Mouse (Mus musculus) cortical plate, adult 2 months (tissue): ENCODE data around the gene Phactr4. TPM values are rescaled to one million over a fixed set of nuclear protein-coding genes. Genes with fewer than 3 reads are reported as not detected.

Source experiments
- H3K27ac ChIP-seq: fragments of 200-500 bp; 2 replicates; pipeline ENCODE4 v1.5.1; 2012; ENCODE audit warnings: low read length, control low read depth, inconsistent platforms; ENCODE audit not compliant: insufficient read depth
- H3K4me1 ChIP-seq: fragments of 200-500 bp; 2 replicates; pipeline ENCODE4 v1.6.1; 2011; ENCODE audit warnings: low read length; ENCODE audit not compliant: control insufficient read depth, insufficient read depth
- H3K4me3 ChIP-seq: fragments of 200-500 bp; 2 replicates; pipeline ENCODE4 v1.5.1; 2011; ENCODE audit warnings: mild to moderate bottlenecking, low read length, control low read depth; ENCODE audit not compliant: insufficient read depth
- CTCF ChIP-seq: fragments of 200-500 bp; IDR thresholded peaks from 2 replicates; pipeline ENCODE4 v1.5.1; 2011; ENCODE audit warnings: mild to moderate bottlenecking, control low read depth, low read length; ENCODE audit not compliant: insufficient read depth; ENCODE audit errors: extremely low read depth
- POLR2A ChIP-seq: fragments of 200-500 bp; IDR thresholded peaks from 2 replicates; pipeline ENCODE4 v1.6.1; 2011; ENCODE audit warnings: mild to moderate bottlenecking, low read length, control low read depth; ENCODE audit not compliant: insufficient read depth; ENCODE audit errors: extremely low read depth
- polyA plus RNA-seq: library from polyadenylated mRNA; depleted of rRNA; stranded (reverse); fragments of >200 nt; gene quantifications from 2 replicates; pipeline ENCODE4 v1.2.3, GENCODE M21; 2012; rRNA removed

Phactr4 gene
- 5.6 and 6.4 TPM in 2 replicates for polyA plus RNA-seq

DNA sequence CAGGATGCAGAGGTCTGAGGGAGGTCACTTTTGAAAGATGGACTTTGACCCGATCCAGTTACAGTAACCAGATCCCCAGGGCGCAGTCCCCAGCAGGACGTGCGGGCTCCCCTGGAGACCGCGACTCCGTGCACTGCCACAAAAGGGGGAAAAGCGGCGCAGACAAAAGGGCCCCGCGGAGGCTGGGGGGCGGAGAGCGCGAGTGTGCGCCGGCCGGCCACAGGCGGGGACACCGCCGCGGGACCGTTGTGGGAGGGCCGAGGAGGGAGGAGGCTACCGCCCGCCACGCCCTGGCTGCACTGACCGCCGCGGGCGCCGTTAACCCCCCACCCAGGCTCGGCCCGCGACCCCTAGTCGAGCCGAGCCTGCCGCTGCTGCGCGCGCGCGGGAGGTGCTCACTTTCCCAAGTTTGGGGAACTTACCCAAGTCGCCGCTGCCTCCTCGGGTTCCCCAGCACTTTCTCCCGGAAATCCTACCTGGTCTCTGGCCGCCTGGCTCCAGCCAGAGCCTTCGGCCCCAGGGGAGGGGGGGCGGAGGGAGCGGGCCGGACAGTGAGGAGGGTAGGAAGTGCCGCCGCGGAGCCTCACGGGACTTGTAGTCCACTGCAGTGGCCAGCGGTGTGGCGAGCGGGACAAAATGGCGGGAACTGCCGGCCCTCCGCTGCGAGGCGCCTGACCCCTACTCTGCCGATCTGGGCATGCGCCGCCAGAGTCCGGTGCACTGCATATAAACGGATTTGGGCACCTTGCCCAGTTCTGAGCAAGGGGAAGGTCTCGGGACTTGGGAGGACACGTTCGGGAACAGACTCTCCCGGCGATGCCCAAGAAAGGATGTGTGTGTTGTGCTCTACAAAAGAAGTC is at the start of gene Phactr4:
Gene Phactr4, minus strand, starts transcription at position 567 of the 860 bp plus-strand sequence.
- Histone ChIP-seq H3K27ac (peak within 1 kb of the TSS; percentile 94), H3K4me3 (peak within 1 kb of the TSS; percentile 60), H3K4me1 (no peaks in the 10 kb centered on the region)
- TF ChIP-seq POLR2A (peak; percentile 46; the same call in 1 of the 2 replicates), CTCF (no peak)

DNA sequence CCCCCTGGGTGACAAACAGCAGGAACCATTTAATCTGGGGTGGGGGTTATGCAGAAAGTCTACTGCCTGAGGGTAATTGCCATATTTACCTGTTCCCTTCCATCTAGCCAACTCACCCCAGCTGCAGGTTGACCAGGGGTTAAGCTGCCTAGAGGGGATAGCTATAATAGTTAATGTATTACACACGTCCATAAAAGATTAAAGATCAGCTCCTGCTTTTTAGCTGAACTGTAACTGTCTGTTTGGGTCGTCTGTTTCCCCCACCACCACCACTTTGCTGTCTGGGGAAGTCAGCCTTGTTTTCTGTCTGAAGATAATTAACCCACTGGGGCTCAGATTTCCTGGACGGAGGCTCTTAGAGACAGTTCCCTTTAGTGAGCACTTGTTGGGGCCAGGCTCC is 47.6 kb upstream of the Phactr4 start:
- no peak for TF ChIP-seq CTCF
- no peak for TF ChIP-seq POLR2A
- H3K4me3 ChIP-seq: no peak overlapping the region
- no peak overlapping the region for H3K27ac ChIP-seq
- H3K4me1 ChIP-seq: no peaks in the 10 kb centered on the region

DNA sequence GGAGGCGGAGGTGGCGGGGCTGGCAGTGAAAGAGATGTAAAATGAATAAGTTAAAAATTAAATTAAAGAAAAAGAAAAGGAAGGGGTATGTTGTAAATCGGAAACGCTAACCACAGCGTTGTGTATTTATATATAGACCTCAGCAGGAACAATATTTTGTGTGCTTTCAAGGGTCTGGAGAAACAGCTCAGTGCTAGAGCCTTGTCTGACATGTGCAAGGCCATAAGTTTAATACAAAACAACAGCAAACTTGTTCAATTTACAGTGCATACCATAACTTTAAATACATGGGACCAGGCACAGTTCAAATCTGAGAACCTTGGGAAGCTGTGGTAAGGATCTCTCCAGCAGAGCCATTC is 41.9 kb upstream of the Phactr4 start:
- peaks cover 7% of the 10 kb centered on the region for H3K4me1 ChIP-seq
- no peak for TF ChIP-seq POLR2A
- TF ChIP-seq CTCF: no peak
- H3K27ac ChIP-seq: no peak overlapping the region
- peak overlapping the region; percentile 85 for H3K4me3 ChIP-seq

DNA sequence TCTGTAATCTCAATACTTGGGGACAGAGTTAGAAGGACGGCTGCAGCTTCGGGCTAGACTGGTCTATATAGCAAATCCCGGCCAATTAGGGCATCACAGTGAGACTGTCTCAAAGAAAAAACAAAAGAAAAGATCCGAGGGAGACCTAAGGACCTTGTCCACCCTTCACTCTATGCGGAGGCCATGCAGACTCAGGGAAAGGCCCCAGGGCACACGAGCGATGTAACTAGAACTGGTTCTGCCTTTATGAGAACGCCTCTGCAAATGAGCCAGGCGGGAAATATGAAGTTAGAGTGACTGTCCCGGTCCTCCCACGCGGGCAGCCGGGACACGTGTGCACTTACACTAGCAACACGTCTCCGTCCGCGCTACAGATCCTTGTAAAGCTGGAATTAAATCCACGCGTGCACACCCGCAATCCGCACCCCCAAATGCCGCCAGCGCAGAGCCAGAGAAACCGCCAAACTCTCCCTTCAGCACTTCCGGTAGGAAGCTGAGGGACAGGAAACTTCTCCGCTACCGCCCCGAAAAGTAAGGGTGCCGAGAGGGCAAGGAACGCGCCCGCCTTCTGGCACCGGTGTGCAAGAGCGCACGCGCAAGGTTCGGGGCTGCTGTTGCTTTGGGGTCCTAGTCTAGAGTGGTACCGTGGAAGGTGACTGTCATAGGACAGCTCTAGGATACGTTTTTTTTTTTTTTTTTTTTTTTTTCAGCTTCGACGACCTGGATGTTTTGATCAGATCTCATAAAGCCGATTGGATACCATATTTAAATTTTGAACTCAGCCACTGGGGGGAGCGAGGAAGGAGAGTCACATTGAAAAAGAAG is 41.4 kb upstream of the Phactr4 start, which contains the start of gene Med18:
Gene Med18, minus strand, starts transcription at position 492 of the 825 bp plus-strand sequence.
- H3K27ac ChIP-seq: no peak within 1 kb of the TSS

DNA sequence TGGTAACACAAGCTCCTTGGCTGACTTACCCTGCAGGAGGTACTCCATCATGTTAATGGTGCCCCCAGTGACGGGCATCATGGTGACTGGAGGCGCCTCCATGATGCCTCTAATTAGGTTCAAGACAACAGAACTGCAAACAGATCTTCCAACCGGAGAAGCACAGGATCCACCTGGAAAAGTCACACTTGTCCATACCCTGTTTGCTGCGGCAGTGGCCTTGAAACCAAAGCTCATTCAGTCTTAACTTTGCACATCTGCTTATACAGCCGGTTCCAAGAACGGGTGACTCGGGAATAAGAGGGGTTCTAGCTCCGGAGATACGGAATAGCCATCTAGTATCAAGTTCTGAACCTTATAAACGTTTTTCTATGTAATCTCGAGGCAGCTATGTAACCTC is 40.5 kb upstream of the Phactr4 start:
- Histone ChIP-seq H3K4me1 (peaks cover 7% of the 10 kb centered on the region), H3K4me3 (peak overlapping the region; percentile 85), H3K27ac (no peak overlapping the region)
- TF ChIP-seq CTCF (no peak), POLR2A (no peak)

More for the DNA sequence above, 41.4 kb upstream of the Phactr4 start, which contains the start of gene Med18:
- Histone ChIP-seq H3K4me1 (peaks cover 7% of the 10 kb centered on the region), H3K4me3 (peak within 1 kb of the TSS; percentile 85)
- TF ChIP-seq POLR2A (peak; percentile 59; the same call in 1 of the 2 replicates), CTCF (peak; percentile 8; the same call in 1 of the 2 replicates)

DNA sequence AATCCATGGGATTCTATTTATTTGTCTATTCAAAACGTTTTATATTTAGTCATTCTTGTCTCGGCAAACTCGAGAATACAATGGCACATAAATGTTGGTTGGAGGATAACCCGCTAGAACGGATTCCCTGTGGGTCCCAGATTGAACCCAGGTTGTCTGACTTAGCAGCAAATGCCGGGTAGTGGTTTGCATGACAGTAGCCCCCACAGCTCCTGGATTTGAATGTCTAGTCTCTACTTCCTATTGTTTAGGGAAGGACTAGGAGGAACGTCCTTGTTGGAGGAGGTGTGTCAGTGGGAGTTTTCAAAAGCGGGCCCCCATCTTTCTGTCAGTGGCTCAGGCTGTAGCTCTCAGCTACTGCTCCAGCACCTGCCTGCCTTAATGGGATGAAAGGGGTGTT is 37.9 kb upstream of the Phactr4 start:
- Histone ChIP-seq H3K27ac (no peak overlapping the region), H3K4me1 (peaks cover 7% of the 10 kb centered on the region), H3K4me3 (no peak overlapping the region)
- TF ChIP-seq POLR2A (no peak), CTCF (no peak)

DNA sequence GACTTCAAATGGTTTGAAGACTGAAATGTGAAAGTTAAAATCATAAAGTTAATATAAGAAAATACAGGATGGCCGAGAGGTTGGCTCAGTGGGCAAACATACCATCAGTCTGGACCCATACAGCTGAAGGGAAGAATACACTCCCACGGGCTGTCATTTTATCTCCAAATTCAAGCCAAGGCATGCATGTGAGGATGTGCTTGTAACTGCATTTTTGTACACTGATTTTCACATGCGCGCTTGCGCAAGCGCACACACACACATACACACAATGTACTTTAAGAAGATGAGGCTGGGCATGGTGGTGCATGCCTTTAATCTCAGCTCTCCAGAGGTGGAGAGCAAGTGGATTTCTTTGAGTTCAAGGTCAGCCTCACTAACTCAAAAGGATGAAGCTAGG is 33.3 kb upstream of the Phactr4 start:
- Histone ChIP-seq H3K27ac (no peak overlapping the region), H3K4me1 (no peaks in the 10 kb centered on the region), H3K4me3 (no peak overlapping the region)
- no peak for TF ChIP-seq CTCF
- TF ChIP-seq POLR2A: no peak

DNA sequence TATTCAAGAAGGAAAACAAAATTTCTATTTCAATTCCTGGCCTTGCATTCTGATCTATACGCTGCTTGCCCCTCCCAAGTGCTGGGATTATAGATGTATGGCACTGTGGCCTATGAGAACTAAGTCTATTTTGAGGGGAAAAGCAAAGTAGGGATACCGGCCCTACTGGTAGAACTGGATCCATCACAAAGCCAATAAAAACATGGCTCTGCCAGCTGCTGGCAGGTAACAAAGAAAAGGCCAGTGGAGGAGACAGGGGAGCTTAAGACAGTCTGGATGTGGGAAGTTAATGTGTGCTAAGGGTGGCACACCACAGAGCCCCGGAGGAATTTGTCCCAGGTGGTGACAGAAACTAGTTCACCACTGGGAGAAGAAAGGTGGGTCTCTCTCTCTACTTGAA is 32.9 kb upstream of the Phactr4 start:
- TF ChIP-seq POLR2A (no peak), CTCF (no peak)
- Histone ChIP-seq H3K4me1 (no peaks in the 10 kb centered on the region), H3K4me3 (no peak overlapping the region)

DNA sequence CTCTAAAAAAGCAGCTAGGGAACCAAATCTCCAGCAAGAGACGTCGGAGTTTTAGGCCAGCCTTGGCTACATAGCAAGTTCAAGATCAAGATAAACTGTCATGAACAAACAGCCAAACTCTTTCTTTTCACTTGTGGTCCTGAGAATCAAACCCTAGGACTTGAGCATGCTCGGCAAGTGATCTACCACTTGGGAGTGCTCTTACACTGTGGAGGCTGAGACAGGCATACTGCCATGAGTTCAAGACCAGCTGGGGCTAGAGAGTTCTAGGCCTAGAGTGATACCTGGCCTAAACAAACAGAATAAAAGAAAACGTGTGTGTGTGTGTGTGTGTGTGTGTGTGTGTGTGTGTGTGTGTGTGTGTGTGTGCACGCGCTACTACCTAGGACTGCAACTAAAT is 31.9 kb upstream of the Phactr4 start:
- no peak overlapping the region for H3K27ac ChIP-seq
- TF ChIP-seq POLR2A: no peak
- TF ChIP-seq CTCF: no peak
- H3K4me1 ChIP-seq: no peaks in the 10 kb centered on the region
- H3K4me3 ChIP-seq: no peak overlapping the region

More for the DNA sequence above, 32.9 kb upstream of the Phactr4 start:
- no peak overlapping the region for H3K27ac ChIP-seq
